Mouse (Mus musculus) heart, postnatal 36 days (tissue): ENCODE data around the gene Gm49387. TPM values are rescaled to one million over a fixed set of nuclear protein-coding genes. Genes with fewer than 3 reads are reported as not detected.

ENCODE experiments used
- DNase-seq, 2 experiments: peaks; one replicate each; pipeline ENCODE4 v3.0.0; 2021 to 2022
- intact Hi-C: fragments of 180-260 bp; cut with DNase I; formaldehyde crosslinking; loops from one replicate; pipeline ENCODE4 v1.15.1; 2025
- total RNA-seq, 2 experiments: library from RNA; stranded (reverse); gene quantifications; 2 replicates each; pipeline ENCODE4 v1.2.3; 2021

The Gm49387 gene
- total RNA-seq, 2 experiments from 2014 or later = 0.33 to 1.7 TPM

- intact Hi-C loops = no loop called here
- peak; percentile 79 to 84 for DNase-seq
These were observed 22.0 kb upstream of the Gm49387 start for GRCm38 (mm10) chr14:31662555-31663211.

GRCm38 (mm10) chr14:31661671-31662554 lies 21.2 kb upstream of the Gm49387 start:
- intact Hi-C loops = no loop called here

GRCm38 (mm10) chr14:31660312-31661093 lies 19.8 kb upstream of the Gm49387 start:
- DNase-seq = no peak
- intact Hi-C loops = no loop called here

More at GRCm38 (mm10) chr14:31661671-31662554, 21.2 kb upstream of the Gm49387 start:
- DNase-seq = peak; percentile 80 to 87

- DNase-seq = peak in 1 of 2 experiments; percentile 67
- intact Hi-C loops = loop anchor here (5.0 kb wide), 2 partner anchors 283 to 373 kb away; no protein-coding TSS in a partner anchor
These were observed 19.0 kb upstream of the Gm49387 start for GRCm38 (mm10) chr14:31659501-31660181.

GRCm38 (mm10) chr14:31658126-31658680 lies 17.5 kb upstream of the Gm49387 start:
- no peak for DNase-seq
- intact Hi-C loops = loop anchor here (5.0 kb wide), 2 partner anchors 284 to 374 kb away; no protein-coding TSS in a partner anchor

GRCm38 (mm10) chr14:31656857-31657645 lies 16.4 kb upstream of the Gm49387 start:
- peak; percentile 81 to 83 for DNase-seq
- intact Hi-C loops = loop anchor here (1.0 to 5.0 kb wide), 5 partner anchors 42 to 418 kb away; no protein-coding TSS in a partner anchor

- intact Hi-C loops = loop anchor here (2.0 to 5.0 kb wide), 4 partner anchors 42 to 418 kb away; no protein-coding TSS in a partner anchor
- no peak for DNase-seq
These were observed 15.7 kb upstream of the Gm49387 start for GRCm38 (mm10) chr14:31656386-31656785.

- intact Hi-C loops = loop anchor here (5.0 kb wide), 2 partner anchors 287 to 377 kb away; no protein-coding TSS in a partner anchor
- no peak for DNase-seq
These were observed 14.7 kb upstream of the Gm49387 start for GRCm38 (mm10) chr14:31655406-31655805.

- intact Hi-C loops = loop anchor here (5.0 kb wide), 2 partner anchors 287 to 377 kb away; no protein-coding TSS in a partner anchor
- DNase-seq = no peak
These were observed 14.1 kb upstream of the Gm49387 start for GRCm38 (mm10) chr14:31654816-31655215.

- DNase-seq = no peak
- intact Hi-C loops = no loop called here
These were observed 12.6 kb upstream of the Gm49387 start for GRCm38 (mm10) chr14:31653101-31653875.

- no peak for DNase-seq
- intact Hi-C loops = no loop called here
These were observed 11.9 kb upstream of the Gm49387 start for GRCm38 (mm10) chr14:31652624-31653023.

GRCm38 (mm10) chr14:31652106-31652505 lies 11.4 kb upstream of the Gm49387 start:
- DNase-seq = no peak
- intact Hi-C loops = no loop called here

GRCm38 (mm10) chr14:31651206-31651605 lies 10.5 kb upstream of the Gm49387 start:
- intact Hi-C loops = no loop called here
- DNase-seq = no peak

GRCm38 (mm10) chr14:31650347-31650746 lies 9.7 kb upstream of the Gm49387 start:
- intact Hi-C loops = no loop called here

GRCm38 (mm10) chr14:31647991-31648390 lies 7.3 kb upstream of the Gm49387 start:
- intact Hi-C loops = no loop called here
- DNase-seq = no peak

More at GRCm38 (mm10) chr14:31650347-31650746, 9.7 kb upstream of the Gm49387 start:
- DNase-seq = no peak

GRCm38 (mm10) chr14:31645920-31646319 lies 5.2 kb upstream of the Gm49387 start:
- intact Hi-C loops = no loop called here
- DNase-seq = no peak

- DNase-seq = no peak
- intact Hi-C loops = loop anchor here (5.0 kb wide), 1 partner anchor 437 kb away; no protein-coding TSS in a partner anchor
These were observed 4.4 kb upstream of the Gm49387 start for GRCm38 (mm10) chr14:31644931-31645547.
